ENCODE assay signal across 10 mouse cellular contexts in the genomic region with DNA sequence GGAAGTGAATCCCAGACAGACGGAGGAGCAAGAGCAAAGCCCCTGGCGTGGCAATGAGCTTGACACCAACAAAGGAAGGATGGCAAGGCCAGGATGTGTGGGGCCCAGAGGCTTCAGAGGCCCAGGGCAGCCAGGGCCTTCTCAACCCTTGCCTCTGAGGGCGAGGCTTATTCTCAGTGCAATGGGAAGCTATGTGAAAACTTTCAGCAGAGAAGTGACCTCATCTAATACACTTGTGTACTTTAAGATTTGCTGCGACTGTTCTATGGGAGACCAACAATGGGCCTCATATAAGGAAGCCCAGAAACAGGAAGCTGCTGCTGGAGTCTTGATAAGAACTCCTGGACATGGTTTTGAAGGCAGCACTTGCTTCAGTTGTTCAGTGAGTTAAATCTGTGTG. TPM values are rescaled to one million over a fixed set of nuclear protein-coding genes. Genes with fewer than 3 reads are reported as not detected.
DNase-seq lines count a peak whose midpoint lies in the region; ATAC-seq and TF ChIP-seq lines count a peak whose summit lies in the region.
"Had no signal": no experiment of that assay in that cellular context is flagged by ENCODE, and none has a peak within 500 bp of the region (broad histone marks: within the 10 kb centered on the region; RNA-seq: fewer than 3 reads in every experiment).

No protein-coding gene starts in this region.

- H3K36me3 ChIP-seq in kidney, embryonic 15.5 days, result no peaks in the 10 kb centered on the region
- 0 out of 2 replicates have a peak, but pooled peaks cover 3% of the 10 kb centered on the region for H3K36me3 ChIP-seq in heart, embryonic 13.5 days
- peaks cover 1% of the 10 kb centered on the region for H3K36me3 ChIP-seq in liver, embryonic 14.5 days (replicated peaks; ENCODE audit: control insufficient read depth, insufficient read depth, low read depth)
- H3K36me3 ChIP-seq in small intestine, adult 2 months (ENCODE audit: control insufficient read depth, insufficient read depth, low read length), result peaks cover 3% of the 10 kb centered on the region
- no peaks in the 10 kb centered on the region for H3K36me3 ChIP-seq in midbrain, embryonic 15.5 days (replicated peaks)
- H3K36me3 ChIP-seq: limb, embryonic 12.5 days; neural tube, embryonic 12.5 days had no signal

- WGBS in kidney, embryonic 15.5 days, result 60% methylated on average over 4 of the region's 4 CpGs
- WGBS in heart, embryonic 13.5 days, result 33% methylated on average over 4 of the region's 4 CpGs
- WGBS in liver, embryonic 14.5 days (ENCODE audit: insufficient replicate concordance), result 16% methylated on average over 4 of the region's 4 CpGs
- WGBS in small intestine, adult 2 months, result 15% methylated on average over 4 of the region's 4 CpGs
- WGBS in midbrain, embryonic 15.5 days, result 64% methylated on average over 4 of the region's 4 CpGs

- H3K4me2 ChIP-seq in kidney, embryonic 15.5 days, result no peak overlapping the region
- H3K4me2 ChIP-seq in heart, embryonic 13.5 days, result no peak overlapping the region
- H3K4me2 ChIP-seq in liver, embryonic 14.5 days (ENCODE audit: low read depth), result peak overlapping the region; percentile 22; the same call in 1 of the 2 replicates
- no peak overlapping the region for H3K4me2 ChIP-seq in midbrain, embryonic 15.5 days
- H3K4me2 ChIP-seq: limb, embryonic 12.5 days; neural tube, embryonic 12.5 days had no signal

- 0 out of 2 replicates have a peak, but pooled peaks have one; percentile 33 for ATAC-seq in kidney, embryonic 15.5 days (replicated peaks; ENCODE audit: low FRiP score)
- peak; percentile 63; the same call in 1 of the 2 replicates for ATAC-seq in heart, embryonic 13.5 days (ENCODE audit: extremely low read depth, insufficient number of reproducible peaks, low FRiP score, low TSS enrichment)
- ATAC-seq in liver, embryonic 14.5 days (ENCODE audit: insufficient read depth), result no peak
- no peak for ATAC-seq in midbrain, embryonic 15.5 days (replicated peaks)

- H3K27me3 ChIP-seq in kidney, embryonic 15.5 days, result no peaks in the 10 kb centered on the region
- no peaks in the 10 kb centered on the region for H3K27me3 ChIP-seq in heart, embryonic 13.5 days (replicated peaks)
- no peaks in the 10 kb centered on the region for H3K27me3 ChIP-seq in liver, embryonic 14.5 days (ENCODE audit: control insufficient read depth, insufficient read depth, low read length)
- no peaks in the 10 kb centered on the region for H3K27me3 ChIP-seq in small intestine, adult 2 months (ENCODE audit: control insufficient read depth, insufficient read depth, low read length)
- H3K27me3 ChIP-seq in midbrain, embryonic 15.5 days (replicated peaks), result no peaks in the 10 kb centered on the region
- H3K27me3 ChIP-seq: limb, embryonic 12.5 days; neural tube, embryonic 12.5 days had no signal

- H3K9me3 ChIP-seq in kidney, embryonic 15.5 days (replicated peaks), result no peaks in the 10 kb centered on the region
- no peaks in the 10 kb centered on the region for H3K9me3 ChIP-seq in heart, embryonic 13.5 days
- no peaks in the 10 kb centered on the region for H3K9me3 ChIP-seq in liver, embryonic 14.5 days (ENCODE audit: control insufficient read depth, low read length)
- H3K9me3 ChIP-seq in midbrain, embryonic 15.5 days, result no peaks in the 10 kb centered on the region
- H3K9me3 ChIP-seq: limb, embryonic 12.5 days; neural tube, embryonic 12.5 days had no signal

- no peak for TF ChIP-seq EP300 in liver, embryonic 14.5 days (IDR thresholded peaks at IDR 0.05; ENCODE audit: low read depth)

- H3K27ac ChIP-seq in kidney, embryonic 15.5 days, result peak overlapping the region; percentile 51; the same call in 1 of the 2 replicates
- peak overlapping the region; percentile 86 for H3K27ac ChIP-seq in heart, embryonic 13.5 days (replicated peaks)
- peak overlapping the region; percentile 36 for H3K27ac ChIP-seq in liver, embryonic 14.5 days
- peak overlapping the region; percentile 65 for H3K27ac ChIP-seq in small intestine, adult 2 months (ENCODE audit: insufficient read depth, low read depth, low read length)
- no peak overlapping the region for H3K27ac ChIP-seq in midbrain, embryonic 15.5 days
- H3K27ac ChIP-seq: limb, embryonic 12.5 days; neural tube, embryonic 12.5 days had no signal

- H3K9ac ChIP-seq in kidney, embryonic 15.5 days, result no peak overlapping the region
- peak overlapping the region; percentile 55; the same call in 1 of the 2 replicates for H3K9ac ChIP-seq in heart, embryonic 13.5 days
- H3K9ac ChIP-seq in liver, embryonic 14.5 days (replicated peaks), result no peak overlapping the region
- H3K9ac ChIP-seq in midbrain, embryonic 15.5 days, result no peak overlapping the region
- H3K9ac ChIP-seq: limb, embryonic 12.5 days; neural tube, embryonic 12.5 days had no signal

- TF ChIP-seq CTCF in liver, embryonic 14.5 days (IDR thresholded peaks at IDR 0.05; ENCODE audit: low read depth), result no peak
- TF ChIP-seq CTCF in small intestine, adult 2 months (IDR thresholded peaks at IDR 0.05; ENCODE audit: extremely low read depth, insufficient read length, insufficient replicate concordance, low read depth, low read length), result no peak

- no peaks in the 10 kb centered on the region for H3K4me1 ChIP-seq in kidney, embryonic 15.5 days
- peaks cover 45% of the 10 kb centered on the region for H3K4me1 ChIP-seq in heart, embryonic 13.5 days
- peaks cover 63 to 72% of the 10 kb centered on the region in 2 experiments for H3K4me1 ChIP-seq in liver, embryonic 14.5 days (replicated peaks; ENCODE audit: control insufficient read depth in 2 of 2, insufficient read depth in 2 of 2, low read length in 1 of 2)
- H3K4me1 ChIP-seq in small intestine, adult 2 months (ENCODE audit: control insufficient read depth, insufficient read depth, insufficient read length, low read length), result peaks cover 33% of the 10 kb centered on the region
- no peaks in the 10 kb centered on the region for H3K4me1 ChIP-seq in midbrain, embryonic 15.5 days
- H3K4me1 ChIP-seq: limb, embryonic 12.5 days; neural tube, embryonic 12.5 days had no signal

- no peak overlapping the region for H3K4me3 ChIP-seq in kidney, embryonic 15.5 days (replicated peaks)
- H3K4me3 ChIP-seq in heart, embryonic 13.5 days, result no peak overlapping the region
- no peak overlapping the region for H3K4me3 ChIP-seq in liver, embryonic 14.5 days (ENCODE audit: insufficient read depth in 1 of 2, low read depth in 2 of 2, low read length in 2 of 2)
- H3K4me3 ChIP-seq in small intestine, adult 2 months (ENCODE audit: low read depth, low read length), result no peak overlapping the region
- H3K4me3 ChIP-seq in midbrain, embryonic 15.5 days, result no peak overlapping the region
- H3K4me3 ChIP-seq: limb, embryonic 12.5 days; neural tube, embryonic 12.5 days had no signal

- DNase-seq in kidney, postnatal 14 days, result no peak
- no peak for DNase-seq in liver, embryonic 14.5 days (ENCODE audit: low read depth in 3 of 3, low spot score in 3 of 3)
- no peak for DNase-seq in frontal cortex, adult 2 months (ENCODE audit: extremely low spot score in 1 of 2, low spot score in 1 of 2)
- no peak for DNase-seq in adrenal gland, adult (ENCODE audit: inconsistent age in 2 of 2, low spot score in 1 of 2)

- no peak for TF ChIP-seq POLR2A in small intestine, adult 2 months (IDR thresholded peaks at IDR 0.05; ENCODE audit: low read depth, low read length)

RNA-seq across cellular contexts. Expression of a gene that starts 29.8 kb away (rescaled TPM):
- polyA plus RNA-seq in kidney, embryonic 15.5 days (2015; fragmentation: Nextera tagmentation; extraction: Ambion mirVana), result 14.2 and 15.5 TPM in 2 replicates
- polyA plus RNA-seq in heart, embryonic 13.5 days (2015; fragmentation: Nextera tagmentation; extraction: Ambion mirVana), result 10.3 and 10.4 TPM in 2 replicates
- polyA plus RNA-seq in liver, embryonic 14.5 days (2012; rRNA removed), result 4.3 and 7.1 TPM in 2 replicates
- polyA plus RNA-seq in liver, embryonic 14.5 days (2014; fragmentation: Nextera tagmentation; extraction: Ambion mirVana), result 10.9 and 15.2 TPM in 2 replicates
- polyA plus RNA-seq in small intestine, adult 2 months (2012; rRNA removed), result 2.8 and 12.4 TPM in 2 replicates
- polyA plus RNA-seq in midbrain, embryonic 15.5 days (2015; fragmentation: Nextera tagmentation; extraction: Ambion mirVana), result 13.7 and 16.0 TPM in 2 replicates
- polyA plus RNA-seq in frontal cortex, adult 2 months (2012; rRNA removed), result 12.9 and 13.2 TPM in 2 replicates

RNA-seq across cellular contexts. Expression of a gene that starts 30.5 kb away (rescaled TPM):
- polyA plus RNA-seq in kidney, embryonic 15.5 days (2015; fragmentation: Nextera tagmentation; extraction: Ambion mirVana), result 29.6 and 33.7 TPM in 2 replicates
- 14.1 and 17.6 TPM in 2 replicates for polyA plus RNA-seq in heart, embryonic 13.5 days (2015; fragmentation: Nextera tagmentation; extraction: Ambion mirVana)
- polyA plus RNA-seq in liver, embryonic 14.5 days (2012; rRNA removed), result 36.6 and 40.3 TPM in 2 replicates
- 36.7 and 40.0 TPM in 2 replicates for polyA plus RNA-seq in liver, embryonic 14.5 days (2014; fragmentation: Nextera tagmentation; extraction: Ambion mirVana)
- polyA plus RNA-seq in small intestine, adult 2 months (2012; rRNA removed), result 21.8 and 26.7 TPM in 2 replicates
- polyA plus RNA-seq in midbrain, embryonic 15.5 days (2015; fragmentation: Nextera tagmentation; extraction: Ambion mirVana), result 22.4 and 29.1 TPM in 2 replicates
- polyA plus RNA-seq in frontal cortex, adult 2 months (2012; rRNA removed), result 58.0 and 71.4 TPM in 2 replicates

RNA-seq across cellular contexts. Expression of a gene that starts 57.5 kb away (rescaled TPM):
- 171 and 175 TPM in 2 replicates for polyA plus RNA-seq in kidney, embryonic 15.5 days (2015; fragmentation: Nextera tagmentation; extraction: Ambion mirVana)
- 92.4 and 96.2 TPM in 2 replicates for polyA plus RNA-seq in heart, embryonic 13.5 days (2015; fragmentation: Nextera tagmentation; extraction: Ambion mirVana)
- polyA plus RNA-seq in liver, embryonic 14.5 days (2012; rRNA removed), result 21.2 and 42.1 TPM in 2 replicates
- polyA plus RNA-seq in liver, embryonic 14.5 days (2014; fragmentation: Nextera tagmentation; extraction: Ambion mirVana), result 59.2 and 63.6 TPM in 2 replicates
- polyA plus RNA-seq in small intestine, adult 2 months (2012; rRNA removed), result 3.3 and 7.2 TPM in 2 replicates
- 110 and 112 TPM in 2 replicates for polyA plus RNA-seq in midbrain, embryonic 15.5 days (2015; fragmentation: Nextera tagmentation; extraction: Ambion mirVana)
- polyA plus RNA-seq in frontal cortex, adult 2 months (2012; rRNA removed), result 35.5 and 40.4 TPM in 2 replicates

Comparison
In these comparisons a context has a peak if more than half of its experiments do, and no peak if none do; other contexts are left out.
1. ATAC-seq: peak in kidney, embryonic 15.5 days (single experiment) and heart, embryonic 13.5 days (single experiment); none in liver, embryonic 14.5 days (single experiment) and midbrain, embryonic 15.5 days (single experiment).